Mouse (Mus musculus): ENCODE data around the gene Cadps2. TPM values are rescaled to one million over a fixed set of nuclear protein-coding genes. Genes with fewer than 3 reads are reported as not detected.

Gene Cadps2
- total RNA-seq, 4 experiments from 2014 or later = 0.12 to 0.58 (median 0.40) TPM

DNA sequence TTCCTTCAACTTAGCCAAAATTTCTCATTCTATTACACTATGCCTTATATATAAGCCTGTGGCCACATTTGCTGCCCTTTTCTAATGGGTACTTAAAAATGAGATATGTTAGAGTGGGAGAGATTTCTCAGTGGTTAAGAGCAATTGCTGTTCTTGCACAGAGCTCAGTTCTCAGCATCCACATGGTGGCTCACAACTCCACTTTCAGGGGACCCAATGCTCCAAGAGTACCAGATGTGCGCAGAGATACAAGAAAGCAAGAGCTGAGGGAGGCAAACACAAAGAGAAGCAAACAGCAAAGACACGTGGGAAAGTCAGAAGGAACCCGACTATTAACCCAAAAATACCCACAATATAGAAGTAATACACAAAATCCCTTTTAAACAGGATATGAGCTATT lies 77.0 kb downstream of the Cadps2 start:
- no peak for DNase-seq (ENCODE audit: low spot score in 2 of 2)

DNA sequence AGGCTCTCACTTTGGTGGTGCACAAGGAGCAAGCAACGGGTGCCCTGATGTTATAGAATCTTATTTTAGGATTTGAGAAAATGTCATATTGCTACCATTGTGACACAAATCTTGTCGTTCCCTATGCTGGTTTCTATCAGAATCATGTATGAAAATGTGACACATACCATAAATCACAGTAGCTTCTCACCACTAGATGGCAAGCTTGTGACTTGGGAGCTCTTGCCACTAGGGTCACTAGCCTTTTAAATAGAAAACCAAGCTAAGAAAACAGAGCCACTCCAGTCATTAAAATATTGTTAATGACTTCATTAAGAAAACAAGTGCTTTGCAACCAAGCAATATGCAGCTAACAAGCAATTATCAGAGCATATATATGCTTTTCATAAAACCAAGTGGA lies 81.0 kb downstream of the Cadps2 start:
- no peak for DNase-seq (ENCODE audit: low spot score in 2 of 2)

DNA sequence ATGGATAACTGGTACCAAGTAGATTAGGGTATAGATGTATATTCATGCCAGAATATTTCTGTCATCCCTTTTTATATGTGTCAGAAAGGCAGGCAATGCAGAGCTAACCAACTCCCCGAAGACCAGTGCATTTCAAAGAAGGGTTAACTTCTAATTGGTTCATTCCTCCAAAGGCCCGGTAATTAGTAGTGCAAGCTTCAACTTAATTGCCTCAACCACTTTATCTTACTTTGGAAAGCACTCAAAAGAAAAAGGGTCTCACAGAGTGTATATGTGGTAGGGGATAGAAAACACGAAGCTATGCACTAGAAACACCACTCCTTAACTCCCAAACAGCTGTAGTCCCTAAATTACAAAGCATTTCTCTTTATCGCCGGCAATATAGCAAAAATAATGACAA lies 90.4 kb downstream of the Cadps2 start:
- no peak for DNase-seq (ENCODE audit: low spot score in 2 of 2)

DNA sequence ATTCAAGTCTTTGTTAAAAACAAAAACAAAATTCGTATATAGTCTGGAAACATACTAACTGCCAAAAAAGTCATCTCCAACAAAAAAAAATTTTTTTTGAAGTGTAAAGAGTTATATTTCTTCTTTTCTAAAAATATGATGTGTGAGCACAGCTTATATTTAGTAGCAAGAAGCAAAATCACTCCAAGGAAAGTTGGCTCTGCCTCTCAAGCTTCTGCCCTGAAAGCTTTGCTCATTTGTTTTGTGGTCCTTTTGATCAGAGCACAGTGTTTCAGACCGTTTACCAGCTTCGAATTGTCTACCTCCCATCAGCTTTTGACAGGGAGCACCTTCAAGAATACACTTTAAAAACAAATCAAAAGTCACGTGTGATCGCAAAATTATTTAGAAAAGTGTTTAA lies 99.2 kb downstream of the Cadps2 start:
- no peak for DNase-seq (ENCODE audit: low spot score in 2 of 2)

GRCm38 (mm10) chr6:23732750-23733149 lies 106.5 kb downstream of the Cadps2 start:
- no peak for DNase-seq (ENCODE audit: low spot score in 2 of 2)

DNA sequence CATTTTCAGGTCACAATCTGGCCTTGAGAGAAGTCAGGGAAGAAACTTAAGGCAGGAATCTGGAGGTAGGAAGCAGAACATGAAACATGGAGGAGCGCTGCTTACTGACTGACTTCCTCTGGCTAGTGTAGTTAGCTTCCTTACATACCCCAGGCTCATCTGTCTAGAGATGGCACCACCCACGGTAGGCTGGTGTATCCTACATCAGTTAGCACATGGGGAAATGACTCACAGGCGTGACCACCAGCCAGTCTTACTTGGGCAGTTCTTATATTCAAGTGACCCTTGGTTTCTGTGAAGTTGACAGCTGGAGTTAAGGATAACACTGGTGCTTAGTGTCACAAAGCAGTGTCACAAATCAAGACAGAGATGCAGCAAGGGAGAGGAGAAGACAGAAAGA lies 110.6 kb downstream of the Cadps2 start:
- no peak for DNase-seq (ENCODE audit: low spot score in 2 of 2)

- DNase-seq (ENCODE audit: low spot score in 2 of 2) = no peak
These were observed 115.5 kb downstream of the Cadps2 start for GRCm38 (mm10) chr6:23723697-23724096.

GRCm38 (mm10) chr6:23720401-23720800 lies 118.8 kb downstream of the Cadps2 start:
- no peak for DNase-seq (ENCODE audit: low spot score in 2 of 2)

GRCm38 (mm10) chr6:23707506-23707905 lies 131.7 kb downstream of the Cadps2 start:
- DNase-seq (ENCODE audit: low spot score in 2 of 2) = no peak

GRCm38 (mm10) chr6:23700879-23701278 lies 138.3 kb downstream of the Cadps2 start:
- DNase-seq (ENCODE audit: low spot score in 2 of 2) = no peak

- DNase-seq (ENCODE audit: low spot score in 2 of 2) = no peak
These were observed 161.0 kb downstream of the Cadps2 start for GRCm38 (mm10) chr6:23678172-23678571.

DNA sequence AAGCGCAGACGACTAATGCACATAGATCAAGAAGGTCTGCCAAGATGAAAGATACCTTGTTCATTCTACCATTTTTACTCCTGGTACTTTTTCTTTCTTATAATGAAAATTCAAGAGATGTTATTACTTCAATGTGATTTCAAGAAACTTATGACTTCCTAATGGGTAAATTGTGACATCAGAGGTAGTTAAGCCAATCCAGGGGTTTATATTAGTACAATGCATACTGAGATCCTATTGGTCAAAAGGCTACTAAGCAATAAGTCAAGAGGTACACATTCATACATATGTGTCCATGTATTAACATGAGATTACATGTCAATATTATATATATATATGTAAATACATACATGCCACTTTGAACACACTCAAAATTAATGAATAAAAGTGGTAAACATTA lies 184.2 kb downstream of the Cadps2 start, which contains the start of gene Rnf148:
Gene Rnf148 (minus strand): TSS at position 101 of the 400 bp plus-strand sequence.
- DNase-seq (ENCODE audit: low spot score in 2 of 2) = no peak

GRCm38 (mm10) chr6:23650205-23650604 lies 189.0 kb downstream of the Cadps2 start, which contains the start of gene Rnf133:
Gene Rnf133, minus strand, starts transcription at chr6:23650305.
- DNase-seq (ENCODE audit: low spot score in 2 of 2) = no peak

- no peak for DNase-seq (ENCODE audit: low spot score in 2 of 2)
These were observed 190.5 kb downstream of the Cadps2 start for GRCm38 (mm10) chr6:23648732-23649131.

DNA sequence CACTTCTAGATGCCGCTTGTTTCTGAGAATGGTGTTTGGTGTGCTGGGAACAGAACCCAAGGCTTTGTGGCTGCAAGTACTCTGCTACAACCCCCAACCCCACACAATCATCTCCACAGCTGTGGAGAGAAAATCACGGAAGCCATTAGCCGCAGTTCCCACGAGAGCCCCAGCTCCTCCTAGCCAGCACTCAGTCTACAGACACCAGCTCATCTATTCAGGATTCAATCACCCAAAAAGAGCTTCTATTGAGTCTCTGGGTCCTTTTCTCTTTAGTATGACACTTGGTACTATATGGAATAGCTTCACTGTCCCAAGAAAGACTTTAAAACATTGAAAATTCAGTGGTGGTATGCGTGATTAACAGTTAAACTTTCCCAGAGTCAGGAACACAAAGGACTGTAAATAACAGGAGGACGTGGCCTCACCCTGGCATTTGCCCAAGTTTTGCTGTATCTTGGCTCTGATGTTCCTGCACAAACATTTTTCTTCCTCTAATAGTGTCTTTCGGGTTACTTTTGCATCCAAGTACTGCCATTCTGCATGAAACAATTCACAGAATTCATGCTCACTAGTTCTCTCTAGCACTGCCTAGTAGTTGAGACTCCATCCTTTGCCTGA lies 191.5 kb downstream of the Cadps2 start:
- DNase-seq (ENCODE audit: low spot score in 2 of 2) = no peak

- no peak for DNase-seq (ENCODE audit: low spot score in 2 of 2)
These were observed 202.1 kb downstream of the Cadps2 start for GRCm38 (mm10) chr6:23637081-23637480.

GRCm38 (mm10) chr6:23635208-23635607 lies 204.0 kb downstream of the Cadps2 start:
- DNase-seq (ENCODE audit: low spot score in 2 of 2) = no peak

DNA sequence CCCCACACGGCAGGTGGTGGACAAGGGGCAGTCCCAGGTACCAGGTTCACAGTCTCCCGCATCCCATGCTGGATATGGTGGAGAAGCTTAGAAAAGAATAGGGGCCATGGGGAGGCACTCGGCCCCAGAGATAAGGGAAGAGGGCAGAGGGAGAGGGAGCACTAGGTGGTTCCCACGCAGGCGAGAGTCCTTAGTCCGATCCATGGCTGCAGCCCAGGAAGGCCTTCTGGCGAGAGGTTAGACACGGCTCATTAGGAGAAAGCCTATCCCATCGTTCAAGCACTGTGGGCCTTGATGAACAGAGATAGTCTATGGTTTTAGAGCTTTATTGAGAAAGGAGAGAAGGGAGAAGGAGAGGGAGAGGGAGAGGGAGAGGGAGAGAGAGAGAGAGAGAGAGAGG lies 205.2 kb downstream of the Cadps2 start:
- DNase-seq (ENCODE audit: low spot score in 2 of 2) = no peak

DNA sequence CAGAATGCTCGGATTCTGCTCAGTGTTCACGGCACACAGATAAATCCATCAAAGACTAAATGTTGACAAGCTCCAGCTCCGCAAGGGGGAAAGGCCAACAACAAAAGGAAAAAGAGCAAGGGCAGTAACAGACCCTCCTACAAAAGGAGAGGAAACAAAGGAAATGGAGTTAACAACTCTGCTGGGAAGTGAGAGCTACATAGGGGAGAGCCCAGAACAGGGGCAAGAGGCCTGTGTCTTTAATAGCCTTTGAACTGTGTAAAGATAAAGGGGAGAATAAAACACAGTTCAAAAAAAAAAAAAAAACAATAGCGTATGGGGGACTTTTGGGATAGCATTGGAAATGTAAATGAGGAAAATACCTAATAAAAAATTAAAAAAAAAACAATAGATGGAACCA lies 208.8 kb downstream of the Cadps2 start:
- DNase-seq (ENCODE audit: low spot score in 2 of 2) = no peak

- no peak for DNase-seq (ENCODE audit: low spot score in 2 of 2)
These were observed 264.1 kb downstream of the Cadps2 start for GRCm38 (mm10) chr6:23575102-23575501.

DNA sequence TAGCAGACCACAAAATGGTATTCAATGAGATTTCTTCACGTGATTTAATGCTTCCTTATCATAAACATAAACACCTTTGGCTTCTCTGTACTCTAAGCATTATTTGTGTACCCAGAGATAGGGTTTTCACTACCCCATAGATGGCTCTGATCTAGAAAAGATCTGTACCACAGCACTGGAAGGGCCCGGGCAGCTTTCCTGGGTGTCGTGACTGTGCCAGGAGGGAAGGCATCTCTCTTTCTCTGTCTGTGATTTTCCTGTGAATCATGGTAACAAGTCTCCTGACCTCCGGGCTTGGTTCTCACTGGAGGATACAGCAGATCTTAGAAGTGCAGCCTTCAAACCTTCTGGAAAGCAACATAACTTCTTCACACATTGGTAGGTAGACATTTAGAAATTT lies 265.5 kb downstream of the Cadps2 start:
- DNase-seq (ENCODE audit: low spot score in 2 of 2) = no peak

- DNase-seq (ENCODE audit: low spot score in 2 of 2) = no peak
These were observed 266.8 kb downstream of the Cadps2 start for GRCm38 (mm10) chr6:23572401-23572800.

GRCm38 (mm10) chr6:23569686-23570085 lies 269.5 kb downstream of the Cadps2 start:
- DNase-seq (ENCODE audit: low spot score in 2 of 2) = no peak

DNA sequence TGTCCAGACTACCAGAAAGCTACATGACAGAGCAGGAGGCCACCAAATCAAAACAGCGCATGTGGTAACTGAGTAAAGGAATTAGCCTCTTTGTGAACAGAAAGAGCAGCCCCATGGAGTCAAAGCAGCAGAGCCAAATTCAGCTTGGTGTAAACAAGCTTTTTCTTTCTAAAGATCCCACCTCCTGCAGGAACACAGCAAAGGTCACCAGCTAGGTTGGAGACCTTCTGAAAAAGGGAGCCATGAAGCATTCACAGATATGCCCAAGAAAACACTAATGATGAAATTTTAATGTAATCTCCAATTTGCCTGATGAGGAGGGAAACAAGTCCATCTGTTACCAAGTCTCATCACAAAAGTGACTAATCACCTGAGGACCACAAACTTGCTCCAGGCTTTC lies 270.5 kb downstream of the Cadps2 start:
- DNase-seq (ENCODE audit: low spot score in 2 of 2) = no peak

Data from gastrocnemius, adult 8-10 months (tissue).